Mouse (Mus musculus): ENCODE measurements around the gene Pdpr. TPM values are rescaled to one million over a fixed set of nuclear protein-coding genes. Genes with fewer than 3 reads are reported as not detected.
A peak's percentile ranks its signal among the peaks of the same experiment; 100 is the strongest.
"Not testable (repeated sequence)": the region's sequence is repeated elsewhere in the genome, so short reads cannot be mapped to it uniquely, and the experiment has no call there.

Gene Pdpr
- polyA plus RNA-seq, 1 experiment from 2014 or later, result 10.3 TPM

- H3K4me3 ChIP-seq (ENCODE audit: low read length), result no peak overlapping the region
- H3K9me3 ChIP-seq (replicated peaks; ENCODE audit: control insufficient read depth, low read length), result no peaks in the 10 kb centered on the region
- no peak overlapping the region for H3K4me2 ChIP-seq (ENCODE audit: low read depth, low read length)
- ATAC-seq (replicated peaks; ENCODE audit: extremely low read depth, insufficient read depth, low FRiP score), result no peak
- 54% methylated on average over 2 of the region's 2 CpGs for WGBS
- H3K9ac ChIP-seq (ENCODE audit: low read length), result no peak overlapping the region
- peaks cover 18% of the 10 kb centered on the region for H3K4me1 ChIP-seq (ENCODE audit: control insufficient read depth, insufficient read depth, low read length)
- H3K36me3 ChIP-seq (ENCODE audit: control insufficient read depth, insufficient read depth), result peaks cover 15% of the 10 kb centered on the region
- H3K27ac ChIP-seq (ENCODE audit: low read length), result no peak overlapping the region
- no peaks in the 10 kb centered on the region for H3K27me3 ChIP-seq (ENCODE audit: control insufficient read depth, insufficient read depth, low read length)
These were observed 35.4 kb upstream of the Pdpr start for GRCm38 (mm10) chr8:111058946-111059572.

GRCm38 (mm10) chr8:111061688-111062071, 32.8 kb upstream of the Pdpr start:
- H3K36me3 ChIP-seq (ENCODE audit: control insufficient read depth, insufficient read depth), result no peaks in the 10 kb centered on the region
- H3K9me3 ChIP-seq (replicated peaks; ENCODE audit: control insufficient read depth, low read length), result no peaks in the 10 kb centered on the region
- ATAC-seq (replicated peaks; ENCODE audit: extremely low read depth, insufficient read depth, low FRiP score), result no peak
- peak overlapping the region; percentile 60 for H3K4me3 ChIP-seq (ENCODE audit: low read length)
- H3K27me3 ChIP-seq (ENCODE audit: control insufficient read depth, insufficient read depth, low read length), result no peaks in the 10 kb centered on the region
- peak overlapping the region; percentile 83 for H3K4me2 ChIP-seq (ENCODE audit: low read depth, low read length)
- no peak overlapping the region for H3K27ac ChIP-seq (ENCODE audit: low read length)
- peaks cover 18% of the 10 kb centered on the region for H3K4me1 ChIP-seq (ENCODE audit: control insufficient read depth, insufficient read depth, low read length)
- WGBS, result 2% methylated on average over 14 of the region's 14 CpGs
- H3K9ac ChIP-seq (ENCODE audit: low read length), result peak overlapping the region; percentile 56

- H3K27ac ChIP-seq (ENCODE audit: low read length), result no peak overlapping the region
- H3K4me1 ChIP-seq (ENCODE audit: control insufficient read depth, insufficient read depth, low read length), result peaks cover 16% of the 10 kb centered on the region
These were observed 32.2 kb upstream of the Pdpr start for GRCm38 (mm10) chr8:111062072-111062757.

GRCm38 (mm10) chr8:111062893-111063292, 31.5 kb upstream of the Pdpr start:
- Histone ChIP-seq H3K27ac (ENCODE audit: low read length) (no peak overlapping the region), H3K9ac (ENCODE audit: low read length) (no peak overlapping the region), H3K27me3 (ENCODE audit: control insufficient read depth, insufficient read depth, low read length) (no peaks in the 10 kb centered on the region), H3K4me2 (ENCODE audit: low read depth, low read length) (peak overlapping the region; percentile 83), H3K4me3 (ENCODE audit: low read length) (no peak overlapping the region), H3K36me3 (ENCODE audit: control insufficient read depth, insufficient read depth) (no peaks in the 10 kb centered on the region), H3K4me1 (ENCODE audit: control insufficient read depth, insufficient read depth, low read length) (peaks cover 9% of the 10 kb centered on the region), H3K9me3 (replicated peaks; ENCODE audit: control insufficient read depth, low read length) (no peaks in the 10 kb centered on the region)
- no peak for ATAC-seq (replicated peaks; ENCODE audit: extremely low read depth, insufficient read depth, low FRiP score)
- 60% methylated on average over 2 of the region's 2 CpGs for WGBS

More at GRCm38 (mm10) chr8:111062072-111062757, 32.2 kb upstream of the Pdpr start:
- no peaks in the 10 kb centered on the region for H3K36me3 ChIP-seq (ENCODE audit: control insufficient read depth, insufficient read depth)
- under 1% methylated on average over 27 of the region's 27 CpGs for WGBS
- H3K9me3 ChIP-seq (replicated peaks; ENCODE audit: control insufficient read depth, low read length), result no peaks in the 10 kb centered on the region
- H3K4me3 ChIP-seq (ENCODE audit: low read length), result peak overlapping the region; percentile 60
- peak; percentile 82 for ATAC-seq (replicated peaks; ENCODE audit: extremely low read depth, insufficient read depth, low FRiP score)
- peak overlapping the region; percentile 56 for H3K9ac ChIP-seq (ENCODE audit: low read length)
- H3K27me3 ChIP-seq (ENCODE audit: control insufficient read depth, insufficient read depth, low read length), result no peaks in the 10 kb centered on the region
- peak overlapping the region; percentile 83 for H3K4me2 ChIP-seq (ENCODE audit: low read depth, low read length)

- 57% methylated on average over 4 of the region's 4 CpGs for WGBS
- H3K9me3 ChIP-seq (replicated peaks; ENCODE audit: control insufficient read depth, low read length), result no peaks in the 10 kb centered on the region
- no peak overlapping the region for H3K4me3 ChIP-seq (ENCODE audit: low read length)
- no peak overlapping the region for H3K4me2 ChIP-seq (ENCODE audit: low read depth, low read length)
- no peak overlapping the region for H3K9ac ChIP-seq (ENCODE audit: low read length)
- no peaks in the 10 kb centered on the region for H3K36me3 ChIP-seq (ENCODE audit: control insufficient read depth, insufficient read depth)
- no peaks in the 10 kb centered on the region for H3K27me3 ChIP-seq (ENCODE audit: control insufficient read depth, insufficient read depth, low read length)
- peaks cover 4% of the 10 kb centered on the region for H3K4me1 ChIP-seq (ENCODE audit: control insufficient read depth, insufficient read depth, low read length)
- no peak for ATAC-seq (replicated peaks; ENCODE audit: extremely low read depth, insufficient read depth, low FRiP score)
- no peak overlapping the region for H3K27ac ChIP-seq (ENCODE audit: low read length)
These were observed 28.1 kb upstream of the Pdpr start for GRCm38 (mm10) chr8:111066308-111066707.

GRCm38 (mm10) chr8:111067439-111067838, 27.0 kb upstream of the Pdpr start:
- Histone ChIP-seq H3K9ac (ENCODE audit: low read length) (no peak overlapping the region), H3K4me1 (ENCODE audit: control insufficient read depth, insufficient read depth, low read length) (no peaks in the 10 kb centered on the region; the same call in 1 of the 2 replicates), H3K27ac (ENCODE audit: low read length) (no peak overlapping the region), H3K4me2 (ENCODE audit: low read depth, low read length) (no peak overlapping the region), H3K36me3 (ENCODE audit: control insufficient read depth, insufficient read depth) (no peaks in the 10 kb centered on the region), H3K27me3 (ENCODE audit: control insufficient read depth, insufficient read depth, low read length) (no peaks in the 10 kb centered on the region), H3K4me3 (ENCODE audit: low read length) (no peak overlapping the region), H3K9me3 (replicated peaks; ENCODE audit: control insufficient read depth, low read length) (no peaks in the 10 kb centered on the region)
- WGBS, result 27% methylated on average over 10 of the region's 10 CpGs
- ATAC-seq (replicated peaks; ENCODE audit: extremely low read depth, insufficient read depth, low FRiP score), result no peak

- not testable (repeated sequence) for H3K36me3 ChIP-seq (ENCODE audit: control insufficient read depth, insufficient read depth); H3K9ac ChIP-seq (ENCODE audit: low read length); ATAC-seq (replicated peaks; ENCODE audit: extremely low read depth, insufficient read depth, low FRiP score); H3K4me2 ChIP-seq (ENCODE audit: low read depth, low read length); H3K4me1 ChIP-seq (ENCODE audit: control insufficient read depth, insufficient read depth, low read length); H3K4me3 ChIP-seq (ENCODE audit: low read length); H3K27me3 ChIP-seq (ENCODE audit: control insufficient read depth, insufficient read depth, low read length); H3K27ac ChIP-seq (ENCODE audit: low read length); H3K9me3 ChIP-seq (replicated peaks; ENCODE audit: control insufficient read depth, low read length)
- WGBS, result 85% methylated on average over 9 of the region's 9 CpGs
These were observed 25.8 kb upstream of the Pdpr start for GRCm38 (mm10) chr8:111068660-111069059.

GRCm38 (mm10) chr8:111075926-111076325, 18.5 kb upstream of the Pdpr start:
- Histone ChIP-seq H3K4me1 (ENCODE audit: control insufficient read depth, insufficient read depth, low read length) (no peaks in the 10 kb centered on the region), H3K4me3 (ENCODE audit: low read length) (no peak overlapping the region), H3K9ac (ENCODE audit: low read length) (no peak overlapping the region), H3K36me3 (ENCODE audit: control insufficient read depth, insufficient read depth) (no peaks in the 10 kb centered on the region), H3K4me2 (ENCODE audit: low read depth, low read length) (no peak overlapping the region), H3K9me3 (replicated peaks; ENCODE audit: control insufficient read depth, low read length) (no peaks in the 10 kb centered on the region), H3K27ac (ENCODE audit: low read length) (no peak overlapping the region), H3K27me3 (ENCODE audit: control insufficient read depth, insufficient read depth, low read length) (no peaks in the 10 kb centered on the region)
- 69% methylated on average over 3 of the region's 3 CpGs for WGBS
- no peak for ATAC-seq (replicated peaks; ENCODE audit: extremely low read depth, insufficient read depth, low FRiP score)

GRCm38 (mm10) chr8:111079461-111079860, 15.0 kb upstream of the Pdpr start:
- H3K4me1 ChIP-seq (ENCODE audit: control insufficient read depth, insufficient read depth, low read length), result no peaks in the 10 kb centered on the region
- 57% methylated on average over 5 of the region's 5 CpGs for WGBS
- ATAC-seq (replicated peaks; ENCODE audit: extremely low read depth, insufficient read depth, low FRiP score), result no peak

More at GRCm38 (mm10) chr8:111079461-111079860, 15.0 kb upstream of the Pdpr start:
- Histone ChIP-seq H3K4me3 (ENCODE audit: low read length) (no peak overlapping the region), H3K27me3 (ENCODE audit: control insufficient read depth, insufficient read depth, low read length) (no peaks in the 10 kb centered on the region), H3K27ac (ENCODE audit: low read length) (no peak overlapping the region), H3K9me3 (replicated peaks; ENCODE audit: control insufficient read depth, low read length) (no peaks in the 10 kb centered on the region), H3K36me3 (ENCODE audit: control insufficient read depth, insufficient read depth) (no peaks in the 10 kb centered on the region), H3K4me2 (ENCODE audit: low read depth, low read length) (no peak overlapping the region), H3K9ac (ENCODE audit: low read length) (no peak overlapping the region)
